26 mouse cellular contexts compared by ENCODE assay signal in the genomic region with DNA sequence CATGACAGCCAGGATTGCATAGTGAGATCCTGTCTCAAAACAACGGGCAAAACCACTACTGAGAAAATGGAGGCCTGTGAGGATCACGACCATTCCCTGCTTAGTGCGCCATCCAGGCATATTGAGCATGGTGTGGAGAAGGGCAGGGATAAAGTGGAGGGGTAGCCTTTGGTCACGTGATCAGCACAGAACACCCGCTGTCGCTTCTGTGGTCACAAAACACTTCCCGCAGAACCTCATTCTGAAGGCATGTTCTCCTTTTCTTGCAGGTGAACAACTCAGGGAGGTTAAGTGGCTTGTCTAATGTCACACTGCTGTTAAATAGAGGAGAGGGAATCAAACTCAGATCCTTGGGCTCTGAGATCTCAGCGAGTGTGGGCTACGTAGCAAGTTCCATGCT. TPM values are rescaled to one million over a fixed set of nuclear protein-coding genes. Genes with fewer than 3 reads are reported as not detected.
"Had no signal": no experiment of that assay in that cellular context is flagged by ENCODE, and none has a peak within 500 bp of the region (broad histone marks: within the 10 kb centered on the region; RNA-seq: fewer than 3 reads in every experiment).

No protein-coding gene starts in this region.

- H3K9ac ChIP-seq: kidney, embryonic 15.5 days; liver, embryonic 13.5 days; midbrain, embryonic 13.5 days; neural tube, embryonic 12.5 days; neural tube, embryonic 15.5 days had no signal

- H3K4me2 ChIP-seq: kidney, embryonic 15.5 days; liver, embryonic 13.5 days; midbrain, embryonic 13.5 days; neural tube, embryonic 12.5 days; neural tube, embryonic 15.5 days had no signal

- H3K4me3 ChIP-seq: kidney, embryonic 15.5 days; left cerebral cortex, adult 2 months; liver, embryonic 13.5 days; midbrain, embryonic 13.5 days; neural tube, embryonic 12.5 days; neural tube, embryonic 15.5 days had no signal

- H3K27me3 ChIP-seq: kidney, embryonic 15.5 days; liver, embryonic 13.5 days; neural tube, embryonic 12.5 days; neural tube, embryonic 15.5 days had no signal

- H3K36me3 ChIP-seq: kidney, embryonic 15.5 days; liver, embryonic 13.5 days; midbrain, embryonic 13.5 days; neural tube, embryonic 12.5 days; neural tube, embryonic 15.5 days had no signal

- ATAC-seq: midbrain, embryonic 13.5 days; midbrain, embryonic 16.5 days had no signal

- H3K27ac ChIP-seq: kidney, embryonic 15.5 days; left cerebral cortex, adult 2 months; liver, embryonic 13.5 days; midbrain, embryonic 13.5 days; neural tube, embryonic 12.5 days; neural tube, embryonic 15.5 days had no signal

- DNase-seq: kidney, adult 11 months; kidney, adult 8-10 months; kidney, postnatal 10 days; kidney, postnatal 36 days; layer of hippocampus, postnatal 36 days; liver, embryonic 13.5 days; lung, adult 2 months; right cerebral cortex, adult 18-20 months; right cerebral cortex, postnatal 14 days; thymus, adult 18-20 months; thymus, postnatal 36 days had no signal

- H3K4me1 ChIP-seq: liver, embryonic 13.5 days; midbrain, embryonic 13.5 days; neural tube, embryonic 12.5 days; neural tube, embryonic 15.5 days had no signal

- H3K9me3 ChIP-seq: kidney, embryonic 15.5 days; liver, embryonic 13.5 days; midbrain, embryonic 13.5 days; neural tube, embryonic 12.5 days; neural tube, embryonic 15.5 days had no signal

RNA-seq across cellular contexts. Expression of gene Nkx2-3, which starts 33.4 kb away (rescaled TPM):
- total RNA-seq: layer of hippocampus, adult 8-10 months; layer of hippocampus, postnatal 10 days; layer of hippocampus, postnatal 36 days; left cerebral cortex, adult 2 months; left cerebral cortex, postnatal 10 days; left cerebral cortex, postnatal 36 days; liver, adult 2 months had no signal
- polyA plus RNA-seq: limb, embryonic 11.5 days; limb, embryonic 14.5 days; lung, adult 2 months; lung, embryonic 16.5 days; neural tube, embryonic 12.5 days; neural tube, embryonic 15.5 days; urinary bladder, adult 2 months had no signal
